Mouse (Mus musculus): Measurements from ENCODE around the gene Smg6. TPM values are rescaled to one million over a fixed set of nuclear protein-coding genes. Genes with fewer than 3 reads are reported as not detected.
"Not testable (repeated sequence)": the region's sequence is repeated elsewhere in the genome, so short reads cannot be mapped to it uniquely, and the experiment has no call there.

Smg6 gene
- polyA plus RNA-seq, 1 experiment from 2014 or later: 11.3 TPM

GRCm38 (mm10) chr11:75171186-75171865 lies 245.7 kb downstream of the Smg6 start:
- Histone ChIP-seq H3K9me3 (replicated peaks; ENCODE audit: control insufficient read depth, low read length) (no peaks in the 10 kb centered on the region), H3K9ac (ENCODE audit: low read depth, low read length) (no peak overlapping the region), H3K4me1 (ENCODE audit: control insufficient read depth, insufficient read depth, low read length) (peaks cover 59% of the 10 kb centered on the region), H3K4me2 (peak overlapping the region; percentile 93), H3K27me3 (ENCODE audit: control insufficient read depth, insufficient read depth, low read length) (peaks cover 74% of the 10 kb centered on the region), H3K36me3 (ENCODE audit: control insufficient read depth, insufficient read depth, low read length) (no peaks in the 10 kb centered on the region; the same call in 1 of the 2 replicates), H3K27ac (ENCODE audit: low read depth, low read length) (no peak overlapping the region), H3K4me3 (ENCODE audit: low read depth, low read length) (peak overlapping the region; percentile 46; the same call in 1 of the 2 replicates)
- 6% methylated on average over 17 of the region's 17 CpGs for WGBS (ENCODE audit: insufficient replicate concordance)
- ATAC-seq (replicated peaks; ENCODE audit: insufficient number of reproducible peaks, low FRiP score, low TSS enrichment): no peak

GRCm38 (mm10) chr11:75172151-75173094 lies 246.8 kb downstream of the Smg6 start:
- Histone ChIP-seq H3K4me3 (ENCODE audit: low read depth, low read length) (peak overlapping the region; percentile 67), H3K36me3 (ENCODE audit: control insufficient read depth, insufficient read depth, low read length) (no peaks in the 10 kb centered on the region; the same call in 1 of the 2 replicates), H3K27me3 (ENCODE audit: control insufficient read depth, insufficient read depth, low read length) (peaks cover 63% of the 10 kb centered on the region), H3K4me2 (peak overlapping the region; percentile 93), H3K27ac (ENCODE audit: low read depth, low read length) (no peak overlapping the region), H3K4me1 (ENCODE audit: control insufficient read depth, insufficient read depth, low read length) (peaks cover 48% of the 10 kb centered on the region), H3K9ac (ENCODE audit: low read depth, low read length) (peak overlapping the region; percentile 52; the same call in 1 of the 2 replicates), H3K9me3 (replicated peaks; ENCODE audit: control insufficient read depth, low read length) (no peaks in the 10 kb centered on the region)
- 1% methylated on average over 75 of the region's 75 CpGs for WGBS (ENCODE audit: insufficient replicate concordance)
- no peak; the same call in 1 of the 2 replicates for ATAC-seq (replicated peaks; ENCODE audit: insufficient number of reproducible peaks, low FRiP score, low TSS enrichment)

- H3K27ac ChIP-seq (ENCODE audit: low read depth, low read length): no peak overlapping the region
- WGBS (ENCODE audit: insufficient replicate concordance): under 1% methylated on average over 71 of the region's 71 CpGs
- ATAC-seq (replicated peaks; ENCODE audit: insufficient number of reproducible peaks, low FRiP score, low TSS enrichment): peak; percentile 50
- peak overlapping the region; percentile 93 for H3K4me2 ChIP-seq
- H3K4me1 ChIP-seq (ENCODE audit: control insufficient read depth, insufficient read depth, low read length): peaks cover 46% of the 10 kb centered on the region
- H3K4me3 ChIP-seq (ENCODE audit: low read depth, low read length): peak overlapping the region; percentile 67
- no peaks in the 10 kb centered on the region for H3K9me3 ChIP-seq (replicated peaks; ENCODE audit: control insufficient read depth, low read length)
- peak overlapping the region; percentile 52 for H3K9ac ChIP-seq (ENCODE audit: low read depth, low read length)
- peaks cover 56% of the 10 kb centered on the region for H3K27me3 ChIP-seq (ENCODE audit: control insufficient read depth, insufficient read depth, low read length)
- H3K36me3 ChIP-seq (ENCODE audit: control insufficient read depth, insufficient read depth, low read length): no peaks in the 10 kb centered on the region; the same call in 1 of the 2 replicates
These were observed 247.6 kb downstream of the Smg6 start for GRCm38 (mm10) chr11:75173095-75173798.

- H3K36me3 ChIP-seq (ENCODE audit: control insufficient read depth, insufficient read depth, low read length): no peaks in the 10 kb centered on the region; the same call in 1 of the 2 replicates
- no peak for ATAC-seq (replicated peaks; ENCODE audit: insufficient number of reproducible peaks, low FRiP score, low TSS enrichment)
- H3K4me3 ChIP-seq (ENCODE audit: low read depth, low read length): peak overlapping the region; percentile 67
- peak overlapping the region; percentile 93 for H3K4me2 ChIP-seq
- no peak overlapping the region for H3K27ac ChIP-seq (ENCODE audit: low read depth, low read length)
- WGBS (ENCODE audit: insufficient replicate concordance): 3% methylated on average over 15 of the region's 15 CpGs
- no peaks in the 10 kb centered on the region for H3K9me3 ChIP-seq (replicated peaks; ENCODE audit: control insufficient read depth, low read length)
- H3K27me3 ChIP-seq (ENCODE audit: control insufficient read depth, insufficient read depth, low read length): peaks cover 53% of the 10 kb centered on the region
- H3K9ac ChIP-seq (ENCODE audit: low read depth, low read length): no peak overlapping the region; the same call in 1 of the 2 replicates
- H3K4me1 ChIP-seq (ENCODE audit: control insufficient read depth, insufficient read depth, low read length): peaks cover 47% of the 10 kb centered on the region
These were observed 248.2 kb downstream of the Smg6 start for GRCm38 (mm10) chr11:75173799-75174165.

- WGBS (ENCODE audit: insufficient replicate concordance): 65% methylated on average over 6 of the region's 6 CpGs
- not testable (repeated sequence) for ATAC-seq (replicated peaks; ENCODE audit: insufficient number of reproducible peaks, low FRiP score, low TSS enrichment)
These were observed 249.0 kb downstream of the Smg6 start for GRCm38 (mm10) chr11:75174574-75174973.

GRCm38 (mm10) chr11:75178011-75178410 lies 252.4 kb downstream of the Smg6 start:
- peaks cover 17% of the 10 kb centered on the region for H3K4me1 ChIP-seq (ENCODE audit: control insufficient read depth, insufficient read depth, low read length)
- no peak for ATAC-seq (replicated peaks; ENCODE audit: insufficient number of reproducible peaks, low FRiP score, low TSS enrichment)
- H3K9me3 ChIP-seq (replicated peaks; ENCODE audit: control insufficient read depth, low read length): no peaks in the 10 kb centered on the region
- no peaks in the 10 kb centered on the region; the same call in 1 of the 2 replicates for H3K36me3 ChIP-seq (ENCODE audit: control insufficient read depth, insufficient read depth, low read length)
- H3K27me3 ChIP-seq (ENCODE audit: control insufficient read depth, insufficient read depth, low read length): peaks cover 11% of the 10 kb centered on the region
- H3K4me3 ChIP-seq (ENCODE audit: low read depth, low read length): peak overlapping the region; percentile 75
- peak overlapping the region; percentile 86 for H3K4me2 ChIP-seq
- peak overlapping the region; percentile 79 for H3K27ac ChIP-seq (ENCODE audit: low read depth, low read length)
- peak overlapping the region; percentile 83 for H3K9ac ChIP-seq (ENCODE audit: low read depth, low read length)
- WGBS (ENCODE audit: insufficient replicate concordance): 50% methylated on average over 12 of the region's 12 CpGs

More at GRCm38 (mm10) chr11:75174574-75174973, 249.0 kb downstream of the Smg6 start:
- Histone ChIP-seq H3K27me3 (ENCODE audit: control insufficient read depth, insufficient read depth, low read length) (peaks cover 45% of the 10 kb centered on the region), H3K4me1 (ENCODE audit: control insufficient read depth, insufficient read depth, low read length) (peaks cover 47% of the 10 kb centered on the region)
- H3K9me3 ChIP-seq (replicated peaks; ENCODE audit: control insufficient read depth, low read length); H3K4me3 ChIP-seq (ENCODE audit: low read depth, low read length); H3K9ac ChIP-seq (ENCODE audit: low read depth, low read length); H3K36me3 ChIP-seq (ENCODE audit: control insufficient read depth, insufficient read depth, low read length); H3K4me2 ChIP-seq; H3K27ac ChIP-seq (ENCODE audit: low read depth, low read length): not testable (repeated sequence)

GRCm38 (mm10) chr11:75178672-75179208 lies 253.1 kb downstream of the Smg6 start, which contains the start of gene Ovca2:
Gene Ovca2, minus strand, starts transcription at chr11:75178835.
- H3K4me3 ChIP-seq (ENCODE audit: low read depth, low read length): peak within 1 kb of the TSS; percentile 75
- H3K4me2 ChIP-seq: peak within 1 kb of the TSS; percentile 86
- H3K4me1 ChIP-seq (ENCODE audit: control insufficient read depth, insufficient read depth, low read length): peaks cover 11% of the 10 kb centered on the region
- H3K9me3 ChIP-seq (replicated peaks; ENCODE audit: control insufficient read depth, low read length): no peaks in the 10 kb centered on the region
- peaks cover 2% of the 10 kb centered on the region; the same call in 1 of the 2 replicates for H3K36me3 ChIP-seq (ENCODE audit: control insufficient read depth, insufficient read depth, low read length)
- peak; percentile 85 for ATAC-seq (replicated peaks; ENCODE audit: insufficient number of reproducible peaks, low FRiP score, low TSS enrichment)
- H3K27me3 ChIP-seq (ENCODE audit: control insufficient read depth, insufficient read depth, low read length): peaks cover 4% of the 10 kb centered on the region
- WGBS (ENCODE audit: insufficient replicate concordance): under 1% methylated on average over 33 of the region's 33 CpGs
- H3K27ac ChIP-seq (ENCODE audit: low read depth, low read length): peak within 1 kb of the TSS; percentile 79
- H3K9ac ChIP-seq (ENCODE audit: low read depth, low read length): peak within 1 kb of the TSS; percentile 83

All from heart, embryonic 11.5 days (tissue).